Mouse (Mus musculus) small intestine, adult 2 months (tissue): ENCODE measurements around the gene Sox1.

Source experiments
- CTCF ChIP-seq: fragments of 200-500 bp; IDR thresholded peaks from 2 replicates; pipeline ENCODE4 v1.5.1; 2012; ENCODE audit warnings: low read depth, mild to moderate bottlenecking, control low read depth, inconsistent platforms, low read length, moderate library complexity, mixed read lengths; ENCODE audit not compliant: insufficient replicate concordance, insufficient read length; ENCODE audit errors: extremely low read depth
- POLR2A ChIP-seq: fragments of 200-500 bp; IDR thresholded peaks from 2 replicates; pipeline ENCODE4 v1.6.1; 2012; ENCODE audit warnings: low read depth, mild to moderate bottlenecking, control low read depth, inconsistent platforms, low read length, moderate library complexity

DNA sequence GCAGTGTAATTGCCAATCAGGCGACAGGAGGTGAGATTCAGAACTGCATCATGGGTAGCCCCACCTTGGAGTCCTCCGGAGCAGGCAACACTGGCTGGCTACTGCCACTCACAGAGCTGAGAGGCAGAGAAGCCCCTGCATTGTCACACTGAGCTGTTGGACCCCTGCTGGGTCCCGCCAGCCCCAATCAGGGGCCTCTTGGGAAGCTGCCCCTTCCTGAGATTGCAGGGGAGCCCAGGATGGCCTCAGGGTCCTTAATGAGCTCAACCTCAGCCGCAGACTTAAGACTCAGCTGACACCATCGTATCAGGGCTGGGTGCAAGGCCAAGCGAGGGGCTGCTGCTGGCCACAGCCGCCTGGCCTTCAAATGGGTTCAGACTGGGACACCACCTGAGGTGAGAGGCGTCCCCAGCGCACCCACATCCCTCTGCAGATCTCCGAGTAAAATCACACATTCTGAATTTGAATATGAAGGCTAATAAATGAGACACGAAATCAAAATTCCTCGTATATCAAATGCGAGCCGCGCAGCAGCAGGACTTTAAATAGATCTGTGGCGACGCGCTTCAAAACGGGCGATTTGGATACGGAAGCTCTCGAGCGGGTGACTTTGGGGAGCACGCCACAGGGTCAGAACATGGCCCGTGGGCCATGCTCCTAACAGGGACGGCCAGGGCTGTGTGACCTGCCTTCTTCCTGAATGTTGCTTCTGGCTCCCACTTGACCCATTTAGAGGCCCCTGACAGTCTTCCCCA lies 51.0 kb downstream of the Sox1 start:
- TF ChIP-seq POLR2A: no peak
- no peak for TF ChIP-seq CTCF
